Comparison of ENCODE assay signal across 10 mouse cellular contexts in genomic region chr14:46989694-46990093, GRCm38 (mm10).
DNase-seq lines count a peak whose midpoint lies in the region; ATAC-seq and TF ChIP-seq lines count a peak whose summit lies in the region.
"Had no signal": no experiment of that assay in that cellular context is flagged by ENCODE, and none has a peak within 500 bp of the region (broad histone marks: within the 10 kb centered on the region; RNA-seq: fewer than 3 reads in every experiment).

No protein-coding gene starts in this region.

- H3K4me2 ChIP-seq in hindbrain, embryonic 11.5 days (replicated peaks; ENCODE audit: low read depth, low read length), result 0 out of 2 replicates have a peak overlapping the region, but pooled peaks have one; percentile 0
- H3K4me2 ChIP-seq in neural tube, embryonic 15.5 days, result no peak overlapping the region

- H3K27ac ChIP-seq in hindbrain, embryonic 11.5 days (ENCODE audit: low read depth, low read length), result no peak overlapping the region
- no peak overlapping the region for H3K27ac ChIP-seq in neural tube, embryonic 15.5 days (replicated peaks)
- no peak overlapping the region; the same call in 1 of the 2 replicates for H3K27ac ChIP-seq in left cerebral cortex, adult 2 months

- no peak for TF ChIP-seq CTCF in left cerebral cortex, adult 2 months (IDR thresholded peaks at IDR 0.05)

- no peaks in the 10 kb centered on the region for H3K36me3 ChIP-seq in hindbrain, embryonic 11.5 days (ENCODE audit: control insufficient read depth, insufficient read depth, low read length)
- no peaks in the 10 kb centered on the region for H3K36me3 ChIP-seq in neural tube, embryonic 15.5 days

- no peak overlapping the region for H3K4me3 ChIP-seq in hindbrain, embryonic 11.5 days (ENCODE audit: low read depth, low read length)
- H3K4me3 ChIP-seq in neural tube, embryonic 15.5 days (replicated peaks), result no peak overlapping the region
- H3K4me3 ChIP-seq in left cerebral cortex, adult 2 months, result no peak overlapping the region
- H3K4me3 ChIP-seq: erythroblast, embryonic 14.5 days; megakaryocyte, embryonic 14.5 days had no signal

- no peaks in the 10 kb centered on the region for H3K9me3 ChIP-seq in hindbrain, embryonic 11.5 days (ENCODE audit: control insufficient read depth, low read length)
- H3K9me3 ChIP-seq in neural tube, embryonic 15.5 days (replicated peaks), result no peaks in the 10 kb centered on the region
- H3K9me3 ChIP-seq: megakaryocyte, embryonic 14.5 days had no signal

- peak; percentile 81 for ATAC-seq in hindbrain, embryonic 11.5 days (ENCODE audit: low FRiP score)
- peak; percentile 66; the same call in 1 of the 2 replicates for ATAC-seq in neural tube, embryonic 15.5 days (ENCODE audit: low FRiP score)

- intact Hi-C loops in left cerebral cortex, postnatal 36 days (cut with DNase I), result no loop called here
- intact Hi-C loops in left cerebral cortex, adult 2 months (cut with DNase I), result no loop called here

- H3K4me1 ChIP-seq in hindbrain, embryonic 11.5 days (replicated peaks; ENCODE audit: control insufficient read depth, insufficient read depth, low read length), result no peaks in the 10 kb centered on the region
- H3K4me1 ChIP-seq in neural tube, embryonic 15.5 days, result no peaks in the 10 kb centered on the region
- H3K4me1 ChIP-seq: megakaryocyte, embryonic 14.5 days had no signal

- no peak overlapping the region for H3K9ac ChIP-seq in hindbrain, embryonic 11.5 days (ENCODE audit: low read depth, low read length)
- no peak overlapping the region for H3K9ac ChIP-seq in neural tube, embryonic 15.5 days (replicated peaks)

- H3K27me3 ChIP-seq in hindbrain, embryonic 11.5 days (ENCODE audit: control insufficient read depth, insufficient read depth, low read length), result no peaks in the 10 kb centered on the region
- no peaks in the 10 kb centered on the region for H3K27me3 ChIP-seq in neural tube, embryonic 15.5 days (replicated peaks)

- 21% methylated on average over 4 of the region's 4 CpGs for WGBS in hindbrain, embryonic 11.5 days
- WGBS in neural tube, embryonic 15.5 days, result 14% methylated on average over 4 of the region's 4 CpGs

- DNase-seq in left cerebral cortex, adult 9 months (ENCODE audit: low spot score in 2 of 2), result peak; percentile 14 to 41
- DNase-seq in left cerebral cortex, postnatal 36 days (ENCODE audit: low spot score in 2 of 2), result no peak
- peak; percentile 42 for DNase-seq in adrenal gland, postnatal 10 days
- peak; percentile 64 for DNase-seq in hindbrain, embryonic 11.5 days (ENCODE audit: low spot score)
- DNase-seq in kidney, adult 9 months, result no peak
- no peak for DNase-seq in left cerebral cortex, adult 2 months (ENCODE audit: extremely low spot score in 1 of 2, low spot score in 2 of 2)
- DNase-seq in lung, postnatal 14 days, result no peak

Comparison
In these comparisons a context has a peak if more than half of its experiments do, and no peak if none do; other contexts are left out.
1. DNase-seq: peak in left cerebral cortex, adult 9 months (2 of 2), adrenal gland, postnatal 10 days (single experiment) and hindbrain, embryonic 11.5 days (single experiment); none in left cerebral cortex, postnatal 36 days (0 of 2), kidney, adult 9 months (single experiment), left cerebral cortex, adult 2 months (0 of 2) and lung, postnatal 14 days (single experiment).